Mouse (Mus musculus): Measurements from ENCODE around the gene Traf1. TPM values are rescaled to one million over a fixed set of nuclear protein-coding genes. Genes with fewer than 3 reads are reported as not detected.

The Traf1 gene
- polyA plus RNA-seq, 1 experiment from 2014 or later = 4.4 TPM

DNA sequence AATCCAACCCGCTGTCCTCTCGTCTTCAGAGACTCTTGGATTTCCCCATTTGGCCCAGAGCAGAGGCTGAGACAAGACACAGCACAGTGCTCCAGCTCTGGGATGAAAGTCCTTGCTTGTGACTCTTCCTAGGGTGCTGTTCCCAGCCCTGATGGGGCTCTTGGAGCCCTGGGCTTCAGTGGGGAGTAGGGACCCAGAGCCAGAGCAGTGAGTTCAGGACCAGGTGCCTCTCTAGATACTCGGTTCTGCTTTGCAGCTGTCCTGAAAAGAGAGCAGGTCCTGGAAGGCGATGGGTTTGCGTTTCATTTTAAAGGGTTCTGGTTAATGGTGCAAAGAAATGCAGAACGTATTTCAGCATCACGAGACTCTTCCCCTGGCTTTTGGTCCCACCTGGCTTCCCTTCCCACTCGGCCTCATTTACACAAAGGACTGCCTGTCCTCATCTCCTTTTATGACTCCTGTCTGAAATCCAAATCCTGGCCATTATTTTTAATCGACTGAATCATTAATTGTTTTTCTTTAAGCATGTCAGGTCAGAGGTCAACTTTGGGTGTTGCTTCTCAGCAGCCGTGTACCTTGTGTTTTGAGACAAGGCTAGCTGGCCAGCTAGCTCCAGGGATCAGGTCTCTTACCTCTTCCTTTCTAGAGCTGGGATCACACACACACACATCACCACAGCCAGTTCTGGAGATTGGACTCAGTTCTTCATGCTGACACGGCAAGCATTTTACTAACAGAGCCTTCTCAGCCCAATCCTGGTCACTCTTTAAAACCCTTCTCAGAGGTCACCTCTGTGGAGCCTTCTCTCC is 9.7 kb upstream of the Traf1 start:
- ATAC-seq (ENCODE audit: low read depth) = no peak
- H3K36me3 ChIP-seq (ENCODE audit: control insufficient read depth, insufficient read depth, low read length) = no peaks in the 10 kb centered on the region
- 61% methylated on average over 11 of the region's 11 CpGs for WGBS
- H3K4me1 ChIP-seq (ENCODE audit: control insufficient read depth, insufficient read depth, low read length) = no peaks in the 10 kb centered on the region
- H3K9me3 ChIP-seq (ENCODE audit: control insufficient read depth, low read length) = no peaks in the 10 kb centered on the region
- no peak overlapping the region for H3K27ac ChIP-seq (ENCODE audit: low read depth, low read length)
- H3K9ac ChIP-seq (replicated peaks; ENCODE audit: low read depth, low read length) = no peak overlapping the region
- H3K4me2 ChIP-seq (ENCODE audit: low read depth, low read length) = no peak overlapping the region
- no peaks in the 10 kb centered on the region for H3K27me3 ChIP-seq (ENCODE audit: control insufficient read depth, insufficient read depth, low read length)
- no peak overlapping the region for H3K4me3 ChIP-seq (ENCODE audit: low read depth, low read length)

GRCm38 (mm10) chr2:34970092-34970750 is 8.6 kb upstream of the Traf1 start:
- no peak overlapping the region for H3K27ac ChIP-seq (ENCODE audit: low read depth, low read length)
- no peak overlapping the region for H3K4me2 ChIP-seq (ENCODE audit: low read depth, low read length)
- H3K36me3 ChIP-seq (ENCODE audit: control insufficient read depth, insufficient read depth, low read length) = no peaks in the 10 kb centered on the region
- no peak overlapping the region for H3K4me3 ChIP-seq (ENCODE audit: low read depth, low read length)
- H3K4me1 ChIP-seq (ENCODE audit: control insufficient read depth, insufficient read depth, low read length) = no peaks in the 10 kb centered on the region
- H3K9me3 ChIP-seq (ENCODE audit: control insufficient read depth, low read length) = no peaks in the 10 kb centered on the region
- 40% methylated on average over 9 of the region's 9 CpGs for WGBS
- H3K9ac ChIP-seq (replicated peaks; ENCODE audit: low read depth, low read length) = no peak overlapping the region
- no peak for ATAC-seq (ENCODE audit: low read depth)
- H3K27me3 ChIP-seq (ENCODE audit: control insufficient read depth, insufficient read depth, low read length) = no peaks in the 10 kb centered on the region

DNA sequence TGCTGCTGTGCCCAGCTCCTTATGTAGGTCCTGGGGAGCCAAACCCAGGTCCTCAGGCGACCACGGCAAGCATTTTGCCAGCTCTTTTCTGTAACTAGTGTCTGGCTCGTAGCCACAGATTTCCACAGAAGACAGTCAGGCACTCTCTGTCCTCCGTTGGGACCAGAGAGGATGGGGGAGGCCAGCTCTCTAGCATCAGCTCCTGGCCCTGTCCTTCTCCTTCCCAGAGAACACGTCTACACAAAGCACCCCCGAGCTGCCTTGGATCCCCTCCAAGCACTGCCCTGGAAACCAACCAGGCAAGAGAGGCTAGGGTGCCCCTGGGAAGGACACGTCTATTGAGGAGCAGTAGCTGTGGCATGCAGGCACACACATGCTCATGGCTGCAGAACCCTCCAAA is 7.6 kb upstream of the Traf1 start:
- Histone ChIP-seq H3K9ac (replicated peaks; ENCODE audit: low read depth, low read length) (no peak overlapping the region), H3K36me3 (ENCODE audit: control insufficient read depth, insufficient read depth, low read length) (no peaks in the 10 kb centered on the region), H3K27me3 (ENCODE audit: control insufficient read depth, insufficient read depth, low read length) (no peaks in the 10 kb centered on the region), H3K4me3 (ENCODE audit: low read depth, low read length) (no peak overlapping the region), H3K4me1 (ENCODE audit: control insufficient read depth, insufficient read depth, low read length) (no peaks in the 10 kb centered on the region), H3K27ac (ENCODE audit: low read depth, low read length) (no peak overlapping the region), H3K4me2 (ENCODE audit: low read depth, low read length) (no peak overlapping the region), H3K9me3 (ENCODE audit: control insufficient read depth, low read length) (no peaks in the 10 kb centered on the region)
- 46% methylated on average over 7 of the region's 7 CpGs for WGBS
- ATAC-seq (ENCODE audit: low read depth) = peak; percentile 54; the same call in 1 of the 2 replicates

GRCm38 (mm10) chr2:34966243-34966934 is 4.8 kb upstream of the Traf1 start:
- no peak overlapping the region for H3K9ac ChIP-seq (replicated peaks; ENCODE audit: low read depth, low read length)
- H3K4me1 ChIP-seq (ENCODE audit: control insufficient read depth, insufficient read depth, low read length) = no peaks in the 10 kb centered on the region
- WGBS = 82% methylated on average over 8 of the region's 8 CpGs
- H3K9me3 ChIP-seq (ENCODE audit: control insufficient read depth, low read length) = no peaks in the 10 kb centered on the region
- H3K4me3 ChIP-seq (ENCODE audit: low read depth, low read length) = no peak overlapping the region
- no peak overlapping the region for H3K4me2 ChIP-seq (ENCODE audit: low read depth, low read length)
- H3K27ac ChIP-seq (ENCODE audit: low read depth, low read length) = no peak overlapping the region
- no peak for ATAC-seq (ENCODE audit: low read depth)
- no peaks in the 10 kb centered on the region for H3K27me3 ChIP-seq (ENCODE audit: control insufficient read depth, insufficient read depth, low read length)
- no peaks in the 10 kb centered on the region for H3K36me3 ChIP-seq (ENCODE audit: control insufficient read depth, insufficient read depth, low read length)

- Histone ChIP-seq H3K4me3 (ENCODE audit: low read depth, low read length) (no peak overlapping the region), H3K27me3 (ENCODE audit: control insufficient read depth, insufficient read depth, low read length) (no peaks in the 10 kb centered on the region), H3K27ac (ENCODE audit: low read depth, low read length) (no peak overlapping the region), H3K36me3 (ENCODE audit: control insufficient read depth, insufficient read depth, low read length) (no peaks in the 10 kb centered on the region), H3K9ac (replicated peaks; ENCODE audit: low read depth, low read length) (no peak overlapping the region), H3K4me1 (ENCODE audit: control insufficient read depth, insufficient read depth, low read length) (no peaks in the 10 kb centered on the region), H3K9me3 (ENCODE audit: control insufficient read depth, low read length) (no peaks in the 10 kb centered on the region), H3K4me2 (ENCODE audit: low read depth, low read length) (no peak overlapping the region)
- 82% methylated on average over 8 of the region's 8 CpGs for WGBS
- ATAC-seq (ENCODE audit: low read depth) = no peak
Measured at GRCm38 (mm10) chr2:34965806-34966205, 4.2 kb upstream of the Traf1 start.

GRCm38 (mm10) chr2:34965293-34965692 is 3.7 kb upstream of the Traf1 start:
- no peak overlapping the region for H3K9ac ChIP-seq (replicated peaks; ENCODE audit: low read depth, low read length)
- no peaks in the 10 kb centered on the region for H3K9me3 ChIP-seq (ENCODE audit: control insufficient read depth, low read length)
- no peak for ATAC-seq (ENCODE audit: low read depth)
- no peaks in the 10 kb centered on the region for H3K4me1 ChIP-seq (ENCODE audit: control insufficient read depth, insufficient read depth, low read length)
- H3K36me3 ChIP-seq (ENCODE audit: control insufficient read depth, insufficient read depth, low read length) = no peaks in the 10 kb centered on the region
- H3K4me2 ChIP-seq (ENCODE audit: low read depth, low read length) = no peak overlapping the region
- no peak overlapping the region for H3K27ac ChIP-seq (ENCODE audit: low read depth, low read length)
- WGBS = 47% methylated on average over 9 of the region's 9 CpGs
- H3K4me3 ChIP-seq (ENCODE audit: low read depth, low read length) = no peak overlapping the region
- H3K27me3 ChIP-seq (ENCODE audit: control insufficient read depth, insufficient read depth, low read length) = no peaks in the 10 kb centered on the region

DNA sequence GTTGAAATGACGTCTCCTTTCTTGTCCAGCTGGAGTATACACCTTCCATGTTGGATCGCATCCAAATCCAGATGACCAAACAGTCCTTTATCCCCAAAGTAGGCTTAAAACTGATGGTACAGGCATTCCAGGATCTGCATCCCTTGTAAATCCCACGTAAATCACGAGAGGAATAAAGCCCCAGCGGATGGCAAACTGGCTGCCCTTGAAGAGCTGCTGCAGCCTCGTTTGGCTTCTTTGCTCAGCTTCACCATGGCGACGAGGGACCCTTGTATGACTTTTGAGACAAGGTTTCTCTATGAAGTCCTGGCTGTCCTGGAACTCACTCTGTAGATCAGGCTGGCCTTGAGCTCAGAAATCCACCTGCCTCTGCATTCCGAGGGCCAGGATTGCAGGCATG is 3.1 kb upstream of the Traf1 start:
- Histone ChIP-seq H3K27ac (ENCODE audit: low read depth, low read length) (no peak overlapping the region), H3K4me3 (ENCODE audit: low read depth, low read length) (no peak overlapping the region), H3K9me3 (ENCODE audit: control insufficient read depth, low read length) (no peaks in the 10 kb centered on the region), H3K4me1 (ENCODE audit: control insufficient read depth, insufficient read depth, low read length) (no peaks in the 10 kb centered on the region), H3K27me3 (ENCODE audit: control insufficient read depth, insufficient read depth, low read length) (no peaks in the 10 kb centered on the region), H3K9ac (replicated peaks; ENCODE audit: low read depth, low read length) (no peak overlapping the region), H3K36me3 (ENCODE audit: control insufficient read depth, insufficient read depth, low read length) (no peaks in the 10 kb centered on the region), H3K4me2 (ENCODE audit: low read depth, low read length) (no peak overlapping the region)
- WGBS = 46% methylated on average over 9 of the region's 9 CpGs
- no peak for ATAC-seq (ENCODE audit: low read depth)

- Histone ChIP-seq H3K4me3 (ENCODE audit: low read depth, low read length) (no peak overlapping the region), H3K27ac (ENCODE audit: low read depth, low read length) (no peak overlapping the region), H3K9ac (replicated peaks; ENCODE audit: low read depth, low read length) (no peak overlapping the region), H3K4me1 (ENCODE audit: control insufficient read depth, insufficient read depth, low read length) (no peaks in the 10 kb centered on the region), H3K9me3 (ENCODE audit: control insufficient read depth, low read length) (no peaks in the 10 kb centered on the region), H3K36me3 (ENCODE audit: control insufficient read depth, insufficient read depth, low read length) (no peaks in the 10 kb centered on the region), H3K27me3 (ENCODE audit: control insufficient read depth, insufficient read depth, low read length) (no peaks in the 10 kb centered on the region), H3K4me2 (ENCODE audit: low read depth, low read length) (no peak overlapping the region)
- WGBS = 89% methylated on average over 6 of the region's 6 CpGs
- no peak for ATAC-seq (ENCODE audit: low read depth)
Measured at GRCm38 (mm10) chr2:34964230-34964629, 2.7 kb upstream of the Traf1 start.

DNA sequence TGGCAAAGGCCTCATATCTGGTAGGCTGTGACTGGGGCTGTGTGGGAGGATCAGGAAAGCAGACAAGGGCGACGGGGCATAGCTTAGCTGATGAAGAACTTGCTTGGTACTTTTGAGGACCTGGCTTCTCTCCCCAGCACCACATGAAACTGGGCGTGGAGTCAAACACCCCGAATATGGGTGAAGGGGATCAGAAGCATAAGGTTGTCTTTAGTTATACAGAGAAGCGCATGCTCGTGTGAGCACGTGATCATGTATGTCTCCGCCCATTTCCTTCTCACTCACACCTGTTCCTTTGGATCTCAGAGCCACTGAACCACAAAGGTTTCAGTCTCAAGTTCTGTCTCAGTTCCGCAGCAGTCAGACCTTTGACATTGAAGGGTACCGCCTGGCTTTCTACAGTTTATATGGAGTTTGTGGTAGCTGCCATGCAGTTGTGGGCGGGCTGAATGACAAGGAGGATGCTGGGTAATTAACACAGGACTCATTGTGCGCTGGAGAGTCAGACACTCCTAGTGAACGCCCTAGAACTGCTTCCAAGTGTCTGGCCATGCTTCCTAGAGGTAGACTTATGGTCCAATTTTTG is 1.9 kb upstream of the Traf1 start:
- WGBS = 82% methylated on average over 13 of the region's 13 CpGs
- H3K4me2 ChIP-seq (ENCODE audit: low read depth, low read length) = no peak overlapping the region
- no peak overlapping the region for H3K9ac ChIP-seq (replicated peaks; ENCODE audit: low read depth, low read length)
- H3K36me3 ChIP-seq (ENCODE audit: control insufficient read depth, insufficient read depth, low read length) = no peaks in the 10 kb centered on the region
- H3K4me1 ChIP-seq (ENCODE audit: control insufficient read depth, insufficient read depth, low read length) = no peaks in the 10 kb centered on the region
- no peaks in the 10 kb centered on the region for H3K9me3 ChIP-seq (ENCODE audit: control insufficient read depth, low read length)
- no peak for ATAC-seq (ENCODE audit: low read depth)
- no peak overlapping the region for H3K4me3 ChIP-seq (ENCODE audit: low read depth, low read length)
- no peaks in the 10 kb centered on the region for H3K27me3 ChIP-seq (ENCODE audit: control insufficient read depth, insufficient read depth, low read length)
- no peak overlapping the region for H3K27ac ChIP-seq (ENCODE audit: low read depth, low read length)
